Mouse (Mus musculus) ES-E14 (cell line): Measurements from ENCODE around the gene Vamp8. TPM values are rescaled to one million over a fixed set of nuclear protein-coding genes. Genes with fewer than 3 reads are reported as not detected.

Experiments used
- DNase-seq: peaks from one replicate; pipeline ENCODE4 v3.0.0-alpha.2; 2013; ENCODE audit warnings: low read depth, low spot score
- H3K27ac ChIP-seq: 2 replicates; pipeline ENCODE4 v1.5.1; 2012; ENCODE audit warnings: low read depth, mild to moderate bottlenecking, low read length, moderate library complexity, mixed read lengths; ENCODE audit not compliant: poor library complexity, insufficient read depth, severe bottlenecking
- H3K36me3 ChIP-seq: 2 replicates; pipeline ENCODE4 v1.6.1; 2012; ENCODE audit warnings: mild to moderate bottlenecking, low read length, moderate library complexity, mixed read lengths; ENCODE audit not compliant: control insufficient read depth, poor library complexity, insufficient read depth, severe bottlenecking
- H3K4me1 ChIP-seq, 2 experiments: fragments of 150-350 bp in 1 of 2; sonication (generic) in 1 of 2; 2 replicates each; pipeline ENCODE4 v1.6.1; 2012; ENCODE audit warnings: low read length in 2 of 2, mild to moderate bottlenecking in 1 of 2, mixed read lengths in 1 of 2; ENCODE audit not compliant: control insufficient read depth in 2 of 2, insufficient read depth in 2 of 2, poor library complexity in 1 of 2
- H3K4me3 ChIP-seq, 2 experiments: fragments of 150-350 bp in 1 of 2; sonication (generic) in 1 of 2; 2 replicates each; pipeline ENCODE4 v1.5.1; 2012; ENCODE audit warnings: low read length in 2 of 2, low read depth in 1 of 2, mild to moderate bottlenecking in 1 of 2, mixed read lengths in 1 of 2; ENCODE audit not compliant: insufficient read depth in 1 of 2, poor library complexity in 1 of 2, severe bottlenecking in 1 of 2
- H3K9ac ChIP-seq: 2 replicates; pipeline ENCODE4 v1.6.1; 2012; ENCODE audit warnings: low read depth, mild to moderate bottlenecking, low read length, mixed read lengths; ENCODE audit not compliant: poor library complexity, insufficient read depth, severe bottlenecking
- H3K9me3 ChIP-seq: fragments of 150-350 bp; sonication (generic); 2 replicates; pipeline ENCODE4 v1.6.1; 2012; ENCODE audit warnings: low read depth, mild to moderate bottlenecking, low read length; ENCODE audit not compliant: control insufficient read depth, insufficient read depth
- CHD2 ChIP-seq: IDR thresholded peaks from 2 replicates; pipeline ENCODE4 v1.6.1; 2014; ENCODE audit warnings: mild to moderate bottlenecking, low read depth, low read length, inconsistent platforms
- HCFC1 ChIP-seq: IDR thresholded peaks from 2 replicates; pipeline ENCODE4 v1.6.1; 2012; ENCODE audit warnings: low read length, inconsistent platforms, borderline replicate concordance; ENCODE audit not compliant: insufficient read depth
- MAFK ChIP-seq: IDR thresholded peaks from 2 replicates; pipeline ENCODE4 v1.6.1; 2014; ENCODE audit warnings: mild to moderate bottlenecking, low read depth, low read length, inconsistent platforms; ENCODE audit not compliant: insufficient read depth
- ZC3H11A ChIP-seq: IDR thresholded peaks from 2 replicates; pipeline ENCODE4 v1.6.1; 2012; ENCODE audit warnings: low read depth, mild to moderate bottlenecking, inconsistent platforms, low read length, borderline replicate concordance
- ZNF384 ChIP-seq: IDR thresholded peaks from 2 replicates; pipeline ENCODE4 v1.6.1; 2012; ENCODE audit warnings: low read depth, low read length, inconsistent platforms
- in situ Hi-C, 2 experiments: fragments of 600-800 bp; cut with MboI; formaldehyde crosslinking; loops; one replicate each; pipeline ENCODE4 v1.15.1; 2025; ENCODE audit warnings: low sequenced_read_pairs in 2 of 2, inconsistent platforms in 1 of 2; ENCODE audit not compliant: unreplicated experiment in 2 of 2
- total RNA-seq: library from RNA; depleted of rRNA; stranded (reverse); fragments of 300-350 nt; gene quantifications from 2 replicates; pipeline ENCODE4 v1.2.3, GENCODE M21; 2012

Gene Vamp8
- total RNA-seq, 1 experiment: 44.0 TPM

GRCm38 (mm10) chr6:72389471-72389940 is 997 bp downstream of the Vamp8 start:
- peak overlapping the region; percentile 67 to 89 for H3K4me3 ChIP-seq
- no peak for TF ChIP-seq CHD2
- DNase-seq: no peak
- peaks cover 3 to 4% of the 10 kb centered on the region in 2 experiments; a peak in 1 of 4 replicates for H3K4me1 ChIP-seq
- in situ Hi-C loops: no loop called here
- H3K36me3 ChIP-seq: no peaks in the 10 kb centered on the region
- no peaks in the 10 kb centered on the region for H3K9me3 ChIP-seq
- no peak overlapping the region for H3K27ac ChIP-seq
- H3K9ac ChIP-seq: peak overlapping the region; percentile 72

GRCm38 (mm10) chr6:72388791-72389329 is 1.6 kb downstream of the Vamp8 start:
- no peak overlapping the region for H3K27ac ChIP-seq
- no peak overlapping the region for H3K4me3 ChIP-seq
- no peaks in the 10 kb centered on the region for H3K9me3 ChIP-seq
- peaks cover 3 to 4% of the 10 kb centered on the region in 2 experiments; a peak in 1 of 4 replicates for H3K4me1 ChIP-seq
- DNase-seq: no peak
- in situ Hi-C loops: no loop called here
- H3K36me3 ChIP-seq: no peaks in the 10 kb centered on the region
- no peak overlapping the region for H3K9ac ChIP-seq
- no peak for TF ChIP-seq CHD2
- TF ChIP-seq MAFK: no peak
- no peak for TF ChIP-seq HCFC1
- no peak for TF ChIP-seq ZNF384
- no peak for TF ChIP-seq ZC3H11A

GRCm38 (mm10) chr6:72388266-72388665 is 2.2 kb downstream of the Vamp8 start:
- H3K9ac ChIP-seq: no peak overlapping the region
- H3K27ac ChIP-seq: no peak overlapping the region
- H3K36me3 ChIP-seq: no peaks in the 10 kb centered on the region
- in situ Hi-C loops: no loop called here
- TF ChIP-seq ZC3H11A (no peak), HCFC1 (no peak), ZNF384 (no peak), CHD2 (no peak), MAFK (no peak)
- no peak overlapping the region for H3K4me3 ChIP-seq
- H3K9me3 ChIP-seq: no peaks in the 10 kb centered on the region
- H3K4me1 ChIP-seq: peaks cover 3 to 4% of the 10 kb centered on the region in 2 experiments; a peak in 1 of 4 replicates
- no peak for DNase-seq

GRCm38 (mm10) chr6:72387816-72388215 is 2.7 kb downstream of the Vamp8 start:
- DNase-seq: no peak
- H3K36me3 ChIP-seq: no peaks in the 10 kb centered on the region
- in situ Hi-C loops: no loop called here

GRCm38 (mm10) chr6:72386561-72386960 is 3.9 kb downstream of the Vamp8 start:
- H3K4me3 ChIP-seq: no peak overlapping the region
- in situ Hi-C loops: no loop called here
- TF ChIP-seq CHD2 (no peak), MAFK (no peak), ZNF384 (no peak), HCFC1 (no peak), ZC3H11A (no peak)

More at GRCm38 (mm10) chr6:72387816-72388215, 2.7 kb downstream of the Vamp8 start:
- Histone ChIP-seq H3K4me3 (no peak overlapping the region), H3K9me3 (no peaks in the 10 kb centered on the region), H3K27ac (no peak overlapping the region), H3K4me1 (peaks cover 3 to 4% of the 10 kb centered on the region in 2 experiments; a peak in 1 of 4 replicates), H3K9ac (no peak overlapping the region)
- no peak for TF ChIP-seq MAFK
- TF ChIP-seq HCFC1: no peak
- TF ChIP-seq ZC3H11A: no peak
- TF ChIP-seq ZNF384: no peak
- TF ChIP-seq CHD2: no peak

More at GRCm38 (mm10) chr6:72386561-72386960, 3.9 kb downstream of the Vamp8 start:
- H3K9me3 ChIP-seq: no peaks in the 10 kb centered on the region
- no peaks in the 10 kb centered on the region for H3K36me3 ChIP-seq
- no peak for DNase-seq
- no peak overlapping the region for H3K27ac ChIP-seq
- no peak overlapping the region for H3K9ac ChIP-seq
- peaks cover 3 to 4% of the 10 kb centered on the region in 2 experiments; a peak in 1 of 4 replicates for H3K4me1 ChIP-seq
